Mouse (Mus musculus): ENCODE data around the gene Ppa1. TPM values are rescaled to one million over a fixed set of nuclear protein-coding genes. Genes with fewer than 3 reads are reported as not detected.
"Not testable (repeated sequence)": the region's sequence is repeated elsewhere in the genome, so short reads cannot be mapped to it uniquely, and the experiment has no call there.

Ppa1 gene
- 80.6 and 99.8 TPM in 2 replicates for polyA plus RNA-seq (2012; rRNA removed)

DNA sequence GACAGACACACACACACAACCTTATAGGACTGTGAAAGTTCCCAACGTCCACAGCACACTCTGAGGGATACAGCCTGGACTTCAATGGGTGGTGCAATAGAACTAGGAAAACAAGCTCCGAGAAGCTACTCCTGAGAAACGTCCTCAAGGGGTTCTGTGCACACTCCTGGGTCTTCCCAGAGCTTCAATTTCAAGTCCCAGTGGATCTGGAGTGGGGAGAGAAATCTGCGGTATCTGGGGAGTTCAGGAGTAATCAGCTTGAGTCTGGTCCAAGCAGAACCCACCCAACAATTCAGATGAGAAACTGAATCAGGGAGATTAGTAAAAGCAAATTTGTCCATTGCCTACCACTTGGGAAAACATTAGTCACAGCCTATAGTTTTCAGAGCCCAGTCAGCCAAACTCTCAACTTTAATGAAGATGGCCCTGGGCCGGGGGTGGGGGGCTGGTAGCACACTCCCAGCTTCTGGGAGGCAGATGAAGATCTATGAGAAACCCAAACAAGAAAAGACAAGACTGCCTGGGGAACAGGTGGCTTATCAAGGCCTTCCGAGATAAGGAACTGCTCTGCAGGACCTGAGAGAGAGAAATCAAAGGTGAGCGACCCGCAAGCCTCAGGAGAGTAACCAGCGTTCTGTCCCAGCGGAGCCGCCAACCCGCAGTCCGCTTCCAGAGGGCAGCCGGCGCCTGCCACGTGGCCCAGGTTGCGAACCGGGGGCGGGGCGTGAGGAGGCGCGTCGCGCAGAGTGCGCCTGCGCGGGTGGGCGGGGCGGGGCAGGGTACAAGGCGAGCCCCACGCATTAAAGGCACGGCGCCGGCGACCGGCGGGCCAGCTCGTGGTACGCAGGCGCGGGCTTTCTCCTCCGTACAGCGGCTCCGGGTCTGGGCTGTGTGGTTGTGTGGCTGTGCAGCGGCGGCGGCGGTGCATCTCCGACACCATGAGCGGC lies at the start of gene Ppa1:
Gene Ppa1 (plus strand): TSS at position 763 of the 947 bp plus-strand sequence.
- peak; percentile 69 for DNase-seq (ENCODE audit: low spot score)

DNA sequence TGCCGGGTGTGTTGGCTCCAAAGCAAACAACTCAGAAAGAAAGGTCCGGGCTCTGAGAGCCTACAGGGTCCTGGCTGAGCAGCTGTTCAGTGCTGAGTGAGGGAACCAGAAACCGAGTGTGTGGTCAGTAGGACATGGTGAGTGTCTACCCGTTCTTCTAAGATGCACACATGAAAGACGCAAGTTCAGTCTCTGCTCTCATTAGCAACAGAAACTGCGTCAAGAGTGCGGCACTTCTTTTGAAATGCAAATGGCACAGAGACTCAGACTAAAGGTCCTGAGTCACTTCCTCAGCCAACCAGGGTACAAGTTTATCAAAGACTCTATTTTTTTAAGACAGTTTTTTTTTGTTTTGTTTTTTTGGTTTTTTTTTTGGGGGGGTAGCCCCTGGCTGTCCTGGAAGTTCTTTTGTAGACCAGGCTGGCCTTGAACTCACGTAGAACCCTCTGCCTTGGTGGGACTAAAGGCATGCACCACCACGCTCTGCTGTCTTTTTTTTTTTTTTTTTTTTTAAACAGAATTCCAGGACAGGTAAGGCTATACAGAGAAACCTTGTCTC lies 48.7 kb upstream of the Ppa1 start:
- DNase-seq (ENCODE audit: low spot score), result no peak

DNA sequence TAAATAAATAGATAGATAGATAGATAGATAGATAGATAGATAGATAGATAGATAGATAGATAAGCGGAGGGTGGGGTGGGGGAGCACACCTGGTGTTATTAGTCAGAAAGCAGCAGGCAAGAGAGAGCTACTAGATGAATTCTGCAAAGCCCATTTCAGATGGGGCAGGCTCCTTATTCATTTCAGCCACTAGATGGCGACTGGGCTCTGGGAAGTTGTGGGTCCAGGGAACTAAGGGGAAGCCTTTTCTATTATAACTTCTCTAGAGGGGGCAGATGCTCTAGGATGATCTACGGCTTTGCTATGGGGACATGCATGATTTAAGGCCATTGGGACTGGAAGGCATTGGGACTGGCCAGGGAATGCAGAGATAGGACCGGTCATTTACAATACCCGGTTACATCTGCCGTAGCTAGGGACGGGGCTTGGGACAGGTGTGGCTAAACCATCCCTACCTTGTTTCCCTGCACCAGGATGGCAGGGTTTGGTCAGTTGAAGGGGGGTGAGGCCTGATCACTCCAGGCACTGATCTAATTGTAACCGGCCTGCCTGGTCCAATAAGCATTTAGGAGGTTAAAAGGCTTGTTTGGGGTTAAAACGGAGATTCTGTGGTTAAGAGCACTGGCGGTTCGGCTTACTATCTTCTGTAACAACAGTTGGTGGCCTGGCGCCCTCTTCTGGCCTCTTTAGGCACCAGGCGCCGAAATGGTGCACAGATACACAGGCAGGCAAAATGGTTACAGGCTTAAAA lies 45.9 kb upstream of the Ppa1 start:
- DNase-seq (ENCODE audit: low spot score), result no peak

DNA sequence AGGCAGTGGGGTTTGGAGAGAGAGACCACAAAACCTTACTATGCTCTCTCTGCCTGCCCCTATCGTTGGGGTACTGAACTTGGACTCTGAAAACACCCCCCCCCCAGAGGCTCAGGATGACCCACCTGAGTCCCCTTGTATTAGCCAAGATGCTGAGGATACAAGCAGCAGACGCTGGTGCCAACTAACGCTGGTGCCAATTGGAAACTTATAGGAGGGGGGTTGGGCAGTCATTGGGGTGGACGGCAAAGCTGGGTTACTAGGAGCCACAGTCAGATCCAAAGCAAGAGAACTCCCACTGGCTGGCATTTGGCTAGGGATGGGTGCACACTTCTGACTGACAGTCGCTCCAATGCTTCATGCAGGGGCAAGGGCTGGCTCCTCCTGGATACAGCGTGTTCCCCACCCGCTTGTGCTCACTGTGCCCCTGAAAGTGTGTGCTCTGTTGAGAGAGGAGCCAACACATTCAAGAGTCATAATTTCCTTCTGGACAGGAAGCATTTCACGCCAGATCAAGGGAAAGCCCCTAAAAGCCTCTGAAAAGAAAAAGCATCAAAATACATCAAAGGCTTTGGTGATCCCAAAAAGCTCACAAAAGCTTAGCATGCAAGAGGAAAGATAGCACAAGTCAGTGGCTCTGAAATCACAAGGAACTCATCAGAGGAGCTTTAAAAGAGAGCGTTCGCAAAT lies 43.8 kb upstream of the Ppa1 start:
- DNase-seq (ENCODE audit: low spot score), result no peak

DNA sequence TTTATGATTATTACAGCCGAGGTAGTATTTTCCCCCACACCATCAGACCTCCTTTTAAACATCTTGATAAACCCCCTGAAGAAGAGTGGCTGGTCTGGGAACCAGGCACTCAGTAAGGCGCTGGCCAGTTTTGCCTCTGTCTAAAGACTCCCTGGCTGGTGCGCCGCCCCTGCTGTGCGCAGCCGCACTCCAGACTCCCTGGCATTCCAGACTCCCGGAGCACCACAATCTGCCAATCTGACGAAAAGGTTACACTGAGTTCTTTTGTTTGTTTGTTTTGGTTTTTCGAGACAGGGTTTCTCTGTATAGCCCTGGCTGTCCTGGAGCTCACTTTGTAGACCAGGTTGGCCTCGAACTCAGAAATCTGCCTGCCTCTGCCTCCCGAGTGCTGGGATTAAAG lies 43.0 kb upstream of the Ppa1 start:
- DNase-seq (ENCODE audit: low spot score), result not testable (repeated sequence)

DNA sequence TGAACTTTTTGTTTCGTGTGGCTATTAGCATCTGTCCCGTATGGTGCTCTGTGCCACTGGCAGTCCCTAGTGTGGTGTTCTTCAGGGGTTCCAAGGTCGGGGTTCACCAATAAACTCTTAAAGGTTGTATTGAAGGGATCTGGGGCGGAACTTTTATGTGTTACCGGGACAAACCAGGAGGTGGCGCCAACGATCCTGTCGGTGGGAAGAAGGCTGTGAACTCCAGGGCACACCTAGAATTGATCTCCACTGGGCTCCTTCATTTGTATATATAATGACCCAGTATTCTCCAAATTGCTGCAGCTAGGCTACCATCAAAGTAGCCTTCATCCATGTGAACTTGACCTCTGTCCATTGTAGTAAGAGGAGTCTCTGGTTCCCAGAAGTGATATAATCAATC lies 42.5 kb upstream of the Ppa1 start:
- no peak for DNase-seq (ENCODE audit: low spot score)

DNA sequence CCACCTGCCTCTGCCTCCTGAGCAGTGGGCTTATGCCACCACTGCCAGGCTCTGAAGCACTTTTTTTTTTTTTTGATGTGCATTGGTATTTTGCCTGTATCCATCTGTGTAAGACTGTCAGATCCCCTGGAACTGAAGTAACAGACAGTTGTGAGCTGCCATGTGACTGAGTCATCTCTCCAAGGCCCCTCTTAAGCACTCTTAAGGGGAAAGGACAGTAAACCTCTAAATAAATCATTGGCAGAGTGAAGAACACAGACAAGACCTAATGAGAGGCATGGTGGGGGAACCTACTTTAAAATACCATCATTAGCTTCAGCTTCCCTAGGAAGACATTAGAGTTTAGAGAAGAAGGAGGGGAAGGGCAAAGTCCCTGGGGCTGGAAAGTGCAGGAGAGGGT lies 40.1 kb upstream of the Ppa1 start:
- no peak for DNase-seq (ENCODE audit: low spot score)

DNA sequence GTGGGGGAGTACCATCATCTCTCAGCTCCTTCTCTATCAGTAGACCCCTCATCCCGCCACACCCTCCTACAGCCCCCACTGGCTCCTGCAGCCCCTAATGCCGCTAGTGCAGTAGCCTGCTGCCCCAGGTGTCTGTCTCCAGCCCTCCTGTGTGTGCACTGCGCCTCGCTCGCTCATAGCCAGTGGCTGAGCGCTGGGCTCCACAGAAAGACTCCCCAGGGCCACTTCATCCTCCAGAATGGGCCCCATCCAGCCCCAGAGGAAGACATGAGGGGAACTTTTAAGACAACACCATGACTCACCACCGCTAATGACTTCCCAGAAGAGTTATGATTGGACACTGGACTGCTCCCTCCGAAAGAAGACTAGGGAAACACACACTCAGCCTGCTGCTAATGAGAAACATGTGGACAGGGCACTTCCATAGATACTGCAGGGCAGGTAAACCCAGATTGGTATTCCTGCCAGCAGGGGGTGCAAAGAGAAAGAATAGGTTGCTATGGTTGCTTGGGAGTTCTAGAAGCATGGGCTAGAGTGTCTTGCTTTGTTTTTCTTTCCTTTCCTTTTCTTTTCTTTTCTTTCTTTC lies 37.6 kb upstream of the Ppa1 start:
- no peak for DNase-seq (ENCODE audit: low spot score)

DNA sequence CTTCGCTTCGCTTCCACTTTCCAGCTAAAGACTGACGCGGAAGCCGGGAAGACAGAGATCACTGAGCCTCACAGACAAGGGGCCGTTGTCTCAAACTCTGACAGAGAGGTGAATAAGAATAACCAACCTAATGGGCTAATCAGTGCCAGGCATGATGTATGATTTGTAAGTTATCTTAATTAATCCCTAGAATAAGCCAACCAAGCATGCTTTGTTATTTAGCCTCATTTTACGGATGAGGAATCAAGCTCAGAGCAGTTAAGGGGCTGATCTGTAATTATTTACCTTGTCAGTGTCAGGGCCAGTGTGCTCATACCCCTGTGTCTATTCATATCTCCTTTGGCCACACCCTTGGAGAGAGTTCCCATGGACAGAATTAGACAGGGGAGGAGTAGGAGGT lies 34.0 kb upstream of the Ppa1 start:
- DNase-seq (ENCODE audit: low spot score), result no peak

DNA sequence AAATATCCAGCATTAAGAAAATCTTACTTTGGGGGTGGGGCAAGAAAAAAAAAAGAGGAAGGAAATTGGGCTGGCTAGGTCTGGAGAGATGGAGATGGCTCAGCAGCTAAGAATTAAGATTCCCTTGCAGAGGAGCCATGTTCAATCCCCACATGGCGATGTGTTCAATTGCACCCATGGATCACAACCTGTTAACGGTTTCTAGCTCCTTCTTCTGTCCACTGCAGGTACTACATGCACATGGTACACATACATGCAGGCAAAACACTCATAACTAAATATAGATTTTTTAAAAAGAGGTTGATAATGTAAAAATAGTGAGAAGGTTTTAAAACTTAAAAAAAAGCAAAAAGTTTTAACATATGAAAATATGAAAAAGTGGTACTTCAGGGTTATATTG lies 29.8 kb upstream of the Ppa1 start:
- DNase-seq (ENCODE audit: low spot score), result no peak

DNA sequence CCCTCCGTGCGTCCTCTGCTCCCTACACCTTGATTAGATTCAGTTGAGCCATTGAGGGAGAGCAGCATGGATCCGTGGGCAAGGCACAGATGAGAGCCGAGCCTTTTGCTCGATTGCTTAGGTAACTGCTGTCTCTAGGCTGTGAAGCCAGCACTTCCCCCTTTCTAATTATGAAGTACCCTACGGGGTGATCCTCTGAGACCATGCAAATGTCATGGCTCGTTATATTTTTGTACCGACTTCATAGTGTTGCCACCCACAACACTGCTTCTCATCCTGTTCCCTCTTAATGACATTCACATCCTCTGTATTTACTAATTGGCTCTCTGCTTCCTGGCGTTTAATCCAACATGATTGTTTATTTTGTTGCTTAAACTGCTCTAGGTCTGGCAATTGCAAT lies 26.7 kb upstream of the Ppa1 start:
- no peak for DNase-seq (ENCODE audit: low spot score)

DNA sequence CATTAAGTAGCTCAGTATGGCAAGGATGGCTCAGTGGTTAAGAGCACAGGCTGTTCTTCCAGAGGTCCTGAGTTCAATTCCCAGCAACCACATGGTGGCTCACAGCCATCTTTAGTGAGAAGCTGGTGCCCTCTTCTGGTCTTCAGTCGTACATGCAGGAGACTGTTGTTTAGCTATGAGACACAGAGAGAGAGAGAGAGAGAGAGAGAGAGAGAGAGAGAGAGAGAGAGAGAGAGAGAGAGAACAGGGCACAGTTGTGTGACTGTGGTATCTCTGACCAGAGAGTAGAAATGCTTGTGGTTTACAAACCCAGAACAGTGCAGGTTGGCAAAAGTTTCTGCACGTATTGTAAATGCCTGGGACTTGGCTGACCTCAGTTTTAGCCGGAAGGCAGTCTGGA lies 24.5 kb upstream of the Ppa1 start:
- DNase-seq (ENCODE audit: low spot score), result not testable (repeated sequence)

DNA sequence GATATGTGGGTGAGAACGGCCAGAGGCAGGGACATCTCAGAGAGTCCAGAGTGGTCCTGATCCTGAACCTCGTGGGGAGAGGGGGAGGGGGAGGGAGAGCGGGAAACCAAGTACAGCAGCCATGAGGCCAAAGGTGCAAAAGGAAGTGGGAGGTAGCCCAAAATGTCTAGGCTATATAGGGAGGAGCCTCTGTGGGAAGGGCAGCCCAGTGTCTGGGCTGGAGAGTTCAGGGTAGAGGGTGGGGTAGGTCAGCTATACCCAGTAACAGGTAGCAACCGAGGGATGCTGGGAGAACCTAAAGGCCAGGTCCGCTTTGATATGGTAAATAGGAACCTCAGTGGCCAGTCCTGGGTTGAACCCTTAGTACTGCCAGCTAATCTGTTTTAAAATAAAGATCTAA lies 23.6 kb upstream of the Ppa1 start:
- DNase-seq (ENCODE audit: low spot score), result no peak

DNA sequence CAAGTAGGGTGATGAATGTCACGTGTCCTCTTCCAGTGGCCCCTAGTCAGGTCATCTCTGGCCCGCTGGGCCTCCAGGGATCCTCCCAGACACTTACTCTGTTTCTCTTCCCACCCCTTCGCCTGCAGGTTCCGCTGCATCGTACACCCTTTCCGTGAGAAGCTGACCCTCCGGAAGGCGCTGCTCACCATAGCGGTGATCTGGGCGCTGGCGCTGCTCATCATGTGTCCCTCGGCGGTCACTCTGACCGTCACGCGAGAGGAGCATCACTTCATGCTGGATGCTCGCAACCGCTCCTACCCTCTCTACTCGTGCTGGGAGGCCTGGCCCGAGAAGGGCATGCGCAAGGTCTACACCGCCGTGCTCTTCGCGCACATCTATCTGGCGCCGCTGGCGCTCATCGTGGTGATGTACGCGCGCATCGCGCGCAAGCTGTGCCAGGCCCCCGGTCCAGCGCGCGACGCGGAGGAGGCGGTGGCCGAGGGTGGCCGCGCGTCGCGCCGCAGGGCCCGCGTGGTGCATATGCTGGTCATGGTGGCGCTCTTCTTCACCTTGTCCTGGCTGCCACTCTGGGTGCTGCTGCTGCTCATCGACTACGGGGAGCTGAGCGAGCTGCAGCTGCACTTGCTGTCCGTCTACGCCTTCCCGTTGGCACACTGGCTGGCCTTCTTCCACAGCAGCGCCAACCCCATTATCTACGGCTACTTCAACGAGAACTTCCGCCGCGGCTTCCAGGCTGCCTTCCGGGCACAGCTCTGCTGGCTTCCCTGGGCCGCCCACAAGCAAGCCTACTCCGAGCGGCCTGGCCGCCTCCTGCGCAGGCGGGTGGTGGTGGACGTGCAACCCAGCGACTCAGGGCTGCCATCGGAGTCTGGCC lies 22.7 kb upstream of the Ppa1 start:
- DNase-seq (ENCODE audit: low spot score), result no peak

DNA sequence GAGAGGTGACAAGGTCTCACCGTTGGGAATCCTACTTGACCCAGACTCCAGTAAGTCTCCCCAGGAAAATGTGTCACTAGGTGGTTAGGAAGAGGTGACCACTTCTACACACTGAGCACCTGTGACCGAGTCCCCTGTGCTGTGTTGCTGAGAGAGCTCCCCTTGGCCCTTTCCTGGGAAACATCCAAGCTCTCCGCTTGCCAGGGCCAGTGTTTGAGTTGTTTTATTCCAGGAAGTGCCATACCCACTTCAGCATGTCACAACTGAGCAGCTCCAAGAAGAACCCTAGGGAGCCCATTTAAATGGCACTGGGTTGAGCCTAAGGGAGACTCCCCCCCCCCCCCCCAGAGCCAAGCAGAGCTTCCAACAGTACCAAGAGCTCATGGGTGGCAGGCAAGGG lies 21.8 kb upstream of the Ppa1 start:
- no peak for DNase-seq (ENCODE audit: low spot score)

DNA sequence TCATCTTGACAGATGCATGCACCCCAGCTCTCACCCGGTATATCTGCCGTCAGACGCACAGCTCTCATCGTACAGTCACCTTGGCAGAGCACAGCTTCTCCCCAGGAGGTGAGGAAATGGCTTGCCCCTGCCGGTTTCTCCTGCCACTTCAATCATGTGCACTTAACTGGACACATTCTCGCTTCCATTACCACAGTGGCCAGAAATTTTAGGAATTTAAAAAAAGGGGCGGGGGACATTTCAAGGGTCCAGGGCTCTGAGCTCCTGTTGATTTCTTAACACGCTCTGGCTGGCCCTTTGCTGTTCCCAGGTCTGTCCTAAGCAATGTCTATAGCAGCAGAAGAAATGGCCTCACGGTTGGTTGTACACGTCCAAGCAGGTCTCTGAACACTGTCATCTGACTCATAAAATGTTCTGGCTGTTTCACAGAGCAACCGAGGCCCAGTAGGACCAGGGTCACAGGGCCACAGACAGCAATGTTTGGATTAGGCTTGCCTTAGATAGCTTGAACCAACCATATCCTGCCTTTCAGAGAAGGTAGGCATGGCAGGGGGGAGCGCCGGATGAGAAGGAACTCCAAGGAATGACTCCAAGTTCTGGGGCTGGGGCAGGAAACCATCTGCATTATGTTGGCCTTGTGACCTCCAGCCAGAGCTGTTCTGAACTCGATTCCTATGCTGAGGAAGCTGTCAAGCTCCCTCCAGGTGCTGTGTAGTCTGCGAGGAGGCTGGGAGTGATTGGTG lies 21.0 kb upstream of the Ppa1 start:
- DNase-seq (ENCODE audit: low spot score), result no peak

DNA sequence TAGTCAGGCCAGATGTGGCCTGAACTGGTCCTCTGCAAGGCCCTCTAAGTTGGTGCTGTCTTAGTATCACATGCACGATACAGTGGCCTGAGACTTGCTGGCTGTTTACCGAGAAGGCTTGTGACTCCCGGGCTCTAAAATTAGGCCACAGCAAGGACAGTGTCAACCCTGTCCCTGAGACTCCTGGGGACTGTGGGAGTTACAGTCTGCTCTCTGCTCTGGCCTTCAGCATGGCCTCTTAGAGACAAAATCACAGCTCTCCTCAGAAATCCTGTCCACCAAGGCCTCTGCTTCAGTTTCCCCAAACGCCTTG lies 20.5 kb upstream of the Ppa1 start:
- DNase-seq (ENCODE audit: low spot score), result no peak

DNA sequence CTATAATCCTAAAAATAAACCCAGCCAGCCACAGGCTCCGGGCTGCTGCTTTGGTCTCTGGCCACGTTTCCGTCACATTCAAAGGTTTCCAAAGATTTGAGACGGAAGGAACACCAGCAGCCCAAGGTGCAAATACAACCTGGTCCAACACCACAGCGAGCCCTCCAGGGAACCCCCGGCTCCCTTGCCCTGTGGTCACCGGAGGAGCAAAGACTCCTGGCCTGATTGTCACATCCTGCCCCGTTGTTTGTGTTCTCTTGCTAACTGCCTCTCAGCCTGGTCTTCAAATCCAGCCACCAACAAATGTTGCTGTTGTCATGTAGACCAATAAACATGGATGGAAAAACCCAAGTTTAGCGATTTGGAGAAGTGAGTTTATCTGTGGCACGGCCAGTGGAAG lies 15.9 kb upstream of the Ppa1 start:
- no peak for DNase-seq (ENCODE audit: low spot score)

DNA sequence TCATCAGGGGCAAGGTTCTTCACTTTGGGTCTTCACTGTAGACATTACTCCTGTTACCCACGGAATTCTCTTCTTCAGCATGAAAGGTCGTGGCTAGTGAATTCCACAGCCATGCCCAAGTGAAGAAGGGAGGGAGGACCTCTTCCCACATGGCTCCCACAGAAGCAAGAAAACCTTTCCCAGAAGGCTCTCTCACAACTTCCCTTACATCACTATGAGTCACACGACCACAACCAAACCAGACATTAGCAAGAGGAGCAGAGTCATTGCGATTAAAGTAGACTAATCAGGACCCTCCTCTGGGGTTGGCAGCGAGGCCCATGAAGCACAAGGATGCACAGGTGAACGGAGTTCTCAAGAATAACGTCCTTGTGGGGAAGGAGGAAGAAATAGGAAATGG lies 11.3 kb upstream of the Ppa1 start:
- DNase-seq (ENCODE audit: low spot score), result no peak

DNA sequence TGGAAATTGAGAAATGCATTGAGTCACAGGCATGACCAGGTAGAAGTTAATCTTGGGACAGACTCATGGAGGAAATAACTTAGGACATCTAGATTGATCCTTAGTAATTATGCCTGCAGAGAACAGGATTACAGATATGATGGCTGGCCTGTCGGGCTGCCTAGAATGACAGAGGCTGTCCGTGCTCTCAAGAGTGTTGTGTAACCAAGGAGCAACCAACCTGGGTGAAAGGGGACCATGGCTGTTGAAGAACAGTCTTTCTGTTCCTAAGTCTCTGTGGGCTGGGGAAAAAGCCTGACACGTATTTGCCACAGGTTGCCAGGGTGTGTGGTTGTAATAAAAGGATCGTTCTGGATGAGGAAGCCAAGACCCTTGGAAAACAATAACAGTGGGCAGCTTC lies 8.0 kb upstream of the Ppa1 start:
- no peak for DNase-seq (ENCODE audit: low spot score)

Measured in urinary bladder, adult 2 months (tissue).